Mouse (Mus musculus) liver, adult 2 months (tissue): Measurements from ENCODE around the gene Atoh8.

ENCODE experiments used
- CTCF ChIP-seq: fragments of 200-500 bp; IDR thresholded peaks from 2 replicates; pipeline ENCODE4 v1.5.1; 2011; ENCODE audit warnings: low read depth, low read length, control low read depth
- POLR2A ChIP-seq: fragments of 200-500 bp; IDR thresholded peaks from 2 replicates; pipeline ENCODE4 v1.6.1; 2011; ENCODE audit warnings: low read length, control low read depth; ENCODE audit not compliant: insufficient read depth; ENCODE audit errors: extremely low read depth

- TF ChIP-seq CTCF (no peak), POLR2A (no peak)
Observed at GRCm38 (mm10) chr6:72270952-72271519, 35.7 kb upstream of the Atoh8 start.
